Mouse (Mus musculus) frontal cortex, postnatal 14 days (tissue): ENCODE results near the gene Cnbp.

Source experiments
- DNase-seq, 2 experiments: peaks; one replicate each; pipeline ENCODE4 v3.0.0; 2022; ENCODE audit warnings: low spot score in 2 of 2

Cnbp gene

GRCm38 (mm10) chr6:87806028-87806427, 44.9 kb downstream of the Cnbp start:
- DNase-seq: no peak

GRCm38 (mm10) chr6:87805448-87805847, 45.5 kb downstream of the Cnbp start:
- no peak for DNase-seq

GRCm38 (mm10) chr6:87804886-87805285, 46.0 kb downstream of the Cnbp start:
- no peak for DNase-seq

- no peak for DNase-seq
Measured at GRCm38 (mm10) chr6:87804036-87804435, 46.9 kb downstream of the Cnbp start.

GRCm38 (mm10) chr6:87802462-87802861, 48.4 kb downstream of the Cnbp start:
- no peak for DNase-seq

- DNase-seq: no peak
Measured at GRCm38 (mm10) chr6:87799576-87799975, 51.3 kb downstream of the Cnbp start.

- no peak for DNase-seq
Measured at GRCm38 (mm10) chr6:87797321-87797720, 53.6 kb downstream of the Cnbp start.

GRCm38 (mm10) chr6:87796251-87796880, 54.5 kb downstream of the Cnbp start:
- DNase-seq: no peak

GRCm38 (mm10) chr6:87795385-87796150, 55.3 kb downstream of the Cnbp start:
- DNase-seq: no peak

- DNase-seq: no peak
Measured at GRCm38 (mm10) chr6:87793821-87794510, 56.9 kb downstream of the Cnbp start.
